Mouse (Mus musculus) megakaryocyte, embryonic 14.5 days (primary cell): ENCODE results near the gene Jsrp1. TPM values are rescaled to one million over a fixed set of nuclear protein-coding genes. Genes with fewer than 3 reads are reported as not detected.
A peak's percentile ranks its signal among the peaks of the same experiment; 100 is the strongest.

ENCODE experiments used
- H3K27me3 ChIP-seq: replicated peaks from 2 replicates; pipeline ENCODE3; 2012; ENCODE audit warnings: inconsistent platforms
- H3K36me3 ChIP-seq: replicated peaks from 2 replicates; pipeline ENCODE3; 2012; ENCODE audit warnings: low read length, inconsistent platforms, mixed read lengths
- H3K4me1 ChIP-seq: 2 replicates; pipeline ENCODE4 v1.6.1; 2012; ENCODE audit warnings: inconsistent platforms
- H3K4me3 ChIP-seq: replicated peaks from 2 replicates; pipeline ENCODE3; 2012; ENCODE audit warnings: moderate library complexity, mild to moderate bottlenecking, inconsistent platforms
- H3K9me3 ChIP-seq: 2 replicates; pipeline ENCODE4 v1.6.1; 2012; ENCODE audit warnings: inconsistent platforms
- FLI1 ChIP-seq: IDR thresholded peaks from 2 replicates; pipeline ENCODE4 v1.6.1; 2012; ENCODE audit warnings: low read length, inconsistent platforms, mixed read lengths
- GATA1 ChIP-seq: IDR thresholded peaks from 3 replicates; pipeline ENCODE4 v1.6.1; 2012; ENCODE audit warnings: mixed read lengths, low read length, inconsistent platforms, borderline replicate concordance
- polyA plus RNA-seq: library from polyadenylated mRNA; stranded (reverse); fragments of >175 nt; gene quantifications from 2 replicates; pipeline ENCODE4 v1.2.3, GENCODE M21; 2012; ENCODE audit warnings: low replicate concordance; ENCODE audit not compliant: insufficient read depth

Jsrp1 gene
- polyA plus RNA-seq, 1 experiment: not detected

DNA sequence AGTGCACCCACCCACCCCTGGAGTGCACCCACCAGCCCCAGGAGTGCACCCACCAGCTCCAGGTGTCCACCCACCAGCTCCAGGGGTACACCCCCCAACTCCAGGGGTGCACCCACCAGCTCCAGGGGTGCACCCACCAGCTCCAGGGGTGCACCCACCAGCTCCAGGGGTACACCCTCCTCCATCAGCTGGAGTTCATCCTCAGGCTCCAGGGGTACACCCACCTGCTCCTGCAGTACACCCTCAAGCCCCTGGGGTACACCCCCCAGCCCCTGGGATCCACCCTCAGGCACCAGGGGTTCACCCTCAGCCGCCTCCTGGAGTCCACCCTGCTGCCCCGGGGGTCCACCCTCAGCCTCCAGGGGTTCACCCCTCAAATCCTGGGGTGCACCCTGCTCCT lies 9.0 kb downstream of the Jsrp1 start:
- H3K4me3 ChIP-seq: no peak overlapping the region
- no peaks in the 10 kb centered on the region for H3K9me3 ChIP-seq
- peaks cover 14% of the 10 kb centered on the region for H3K27me3 ChIP-seq
- H3K36me3 ChIP-seq: peaks cover 74% of the 10 kb centered on the region
- no peak for TF ChIP-seq GATA1
- no peak for TF ChIP-seq FLI1
- peaks cover 63% of the 10 kb centered on the region for H3K4me1 ChIP-seq

DNA sequence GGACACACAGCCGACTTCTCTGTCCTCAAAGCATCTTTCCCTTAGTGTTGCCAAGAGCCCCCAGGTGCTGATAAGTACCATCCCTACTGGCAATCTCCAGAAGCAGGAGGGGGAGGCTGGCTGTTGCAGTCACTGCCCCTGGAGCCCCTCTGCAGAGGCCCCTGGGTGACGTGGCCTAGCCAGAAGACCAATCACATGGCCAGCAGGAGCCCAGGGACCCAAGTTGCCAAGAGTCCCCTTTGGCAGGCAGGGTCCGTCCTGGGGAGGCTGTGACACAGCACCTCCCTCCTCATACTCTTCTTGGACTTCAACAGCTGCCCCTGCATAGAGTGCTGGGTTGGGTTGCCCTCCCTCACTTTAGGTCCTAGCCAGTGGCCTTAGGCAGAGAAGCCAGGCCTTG lies 10.3 kb downstream of the Jsrp1 start:
- H3K36me3 ChIP-seq: peaks cover 74% of the 10 kb centered on the region
- no peak overlapping the region for H3K4me3 ChIP-seq
- peaks cover 54% of the 10 kb centered on the region for H3K4me1 ChIP-seq
- no peaks in the 10 kb centered on the region for H3K9me3 ChIP-seq
- TF ChIP-seq FLI1 (no peak), GATA1 (no peak)
- H3K27me3 ChIP-seq: peaks cover under 1% of the 10 kb centered on the region

DNA sequence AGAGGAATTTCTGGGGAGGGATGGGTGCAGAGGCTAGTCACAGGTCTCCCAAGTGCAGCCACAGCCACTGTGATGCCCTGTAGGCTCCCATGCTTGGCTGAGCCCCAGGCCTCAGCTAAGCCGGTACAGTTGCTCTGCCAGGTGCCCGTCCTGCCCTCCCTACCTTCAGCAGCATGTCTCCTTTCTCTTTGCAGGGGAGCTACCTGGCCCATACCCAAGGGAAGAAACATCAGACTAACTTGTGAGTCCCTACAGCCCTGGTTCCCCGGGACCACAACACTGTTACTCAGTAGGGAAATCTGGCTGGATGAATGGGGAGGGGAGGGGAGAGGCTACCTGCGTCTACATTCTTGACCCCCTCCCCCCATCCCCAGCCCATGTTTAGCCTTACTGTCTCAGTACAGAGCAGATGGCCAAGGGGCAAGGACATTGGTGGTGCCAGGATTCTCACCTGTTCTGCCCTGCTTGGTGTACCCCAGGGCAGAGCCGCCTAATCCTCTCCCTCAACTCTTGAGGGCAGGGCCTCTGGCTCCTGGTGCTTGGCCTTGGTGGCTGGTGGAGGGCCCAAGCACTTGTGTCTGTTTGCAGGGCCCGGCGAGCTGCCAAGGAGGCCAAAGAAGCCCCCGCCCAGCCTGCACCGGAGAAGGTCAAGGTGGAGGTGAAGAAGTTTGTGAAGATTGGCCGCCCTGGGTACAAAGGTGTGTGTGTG lies 10.9 kb downstream of the Jsrp1 start:
- no peaks in the 10 kb centered on the region for H3K9me3 ChIP-seq
- H3K36me3 ChIP-seq: peaks cover 74% of the 10 kb centered on the region
- H3K27me3 ChIP-seq: no peaks in the 10 kb centered on the region
- peaks cover 49% of the 10 kb centered on the region for H3K4me1 ChIP-seq
- H3K4me3 ChIP-seq: no peak overlapping the region
- no peak for TF ChIP-seq GATA1
- TF ChIP-seq FLI1: no peak

DNA sequence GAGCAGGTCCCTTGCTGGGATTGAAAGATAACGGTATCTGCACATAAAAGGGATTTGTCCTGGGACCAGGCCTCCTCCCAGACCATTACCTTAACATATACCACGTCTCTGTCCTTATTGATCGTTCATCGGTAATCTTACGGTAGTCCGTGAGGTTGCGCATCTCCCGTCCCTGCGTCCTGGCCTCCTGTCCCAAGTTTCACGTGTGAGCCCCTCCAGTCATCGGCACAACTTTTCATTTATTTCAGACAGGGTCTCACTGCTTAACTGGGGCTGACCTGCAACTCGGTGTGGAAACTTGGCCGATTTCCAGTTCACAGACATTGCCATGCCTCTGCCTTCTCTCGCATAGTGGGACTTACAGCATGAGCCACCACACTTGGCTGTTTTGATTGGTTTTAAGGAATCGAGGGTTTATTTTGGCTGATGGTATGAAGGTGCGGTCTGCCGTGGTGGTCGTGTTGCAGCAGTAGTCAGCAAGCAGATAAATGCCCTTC lies 14.2 kb downstream of the Jsrp1 start:
- peaks cover 58% of the 10 kb centered on the region for H3K4me1 ChIP-seq
- TF ChIP-seq GATA1 (no peak), FLI1 (no peak)
- H3K9me3 ChIP-seq: no peaks in the 10 kb centered on the region
- H3K36me3 ChIP-seq: peaks cover 71% of the 10 kb centered on the region
- peak overlapping the region; percentile 100 for H3K4me3 ChIP-seq
- H3K27me3 ChIP-seq: no peaks in the 10 kb centered on the region

DNA sequence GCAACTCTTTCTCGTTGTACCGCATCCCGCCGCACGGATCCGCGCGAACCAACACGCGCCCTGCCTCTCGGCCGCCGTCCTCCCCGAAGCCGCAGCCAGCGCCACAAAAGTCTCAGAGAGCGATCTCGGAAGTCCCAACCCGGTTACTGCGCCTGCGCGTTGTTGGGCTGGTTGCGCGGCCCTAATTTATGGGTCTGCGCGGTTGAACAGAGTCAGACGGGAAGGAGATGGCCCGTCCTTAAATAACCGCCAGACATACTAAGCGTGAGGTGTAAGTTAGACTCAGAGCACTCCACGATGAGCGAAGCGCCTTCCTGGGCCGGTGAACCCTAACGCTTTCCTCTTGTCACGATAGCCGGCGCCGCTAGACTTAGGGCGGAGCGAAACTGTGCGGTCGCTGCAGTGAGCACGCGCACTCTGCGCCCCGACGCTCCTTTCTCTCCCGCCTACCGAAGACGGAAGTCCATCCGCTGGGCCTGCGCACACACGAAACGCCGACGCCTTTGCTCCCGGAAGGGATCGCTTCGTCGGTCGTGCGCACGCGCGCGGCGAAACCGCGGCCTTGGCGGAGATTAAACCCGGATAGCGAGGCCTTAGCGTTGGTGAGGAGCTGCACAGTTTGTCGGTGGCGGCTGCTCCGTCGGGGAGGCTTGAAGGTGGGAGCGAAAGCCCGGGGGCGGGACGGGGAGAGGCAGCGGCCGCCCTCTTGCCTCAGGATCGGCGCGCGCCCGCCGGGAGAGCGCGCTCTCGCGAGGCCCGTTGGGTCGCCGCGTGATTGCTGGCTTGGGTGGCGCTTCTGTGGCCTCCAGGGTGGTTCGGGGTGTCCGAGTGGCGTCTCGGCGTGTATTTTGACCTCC lies 14.9 kb downstream of the Jsrp1 start, which contains the start of the genes Sf3a2 and Plekhj1:
Gene Sf3a2, plus strand, starts transcription at position 49 of the 857 bp plus-strand sequence.
Gene Plekhj1, minus strand, starts transcription at position 477 of the 857 bp plus-strand sequence.
- peak; percentile 36; the same call in 1 of the 2 replicates for TF ChIP-seq FLI1
- no peak for TF ChIP-seq GATA1
- Histone ChIP-seq H3K4me3 (peak within 1 kb of the TSS; percentile 100), H3K27me3 (no peaks in the 10 kb centered on the region), H3K9me3 (no peaks in the 10 kb centered on the region), H3K36me3 (peaks cover 71% of the 10 kb centered on the region), H3K4me1 (peaks cover 61% of the 10 kb centered on the region)

DNA sequence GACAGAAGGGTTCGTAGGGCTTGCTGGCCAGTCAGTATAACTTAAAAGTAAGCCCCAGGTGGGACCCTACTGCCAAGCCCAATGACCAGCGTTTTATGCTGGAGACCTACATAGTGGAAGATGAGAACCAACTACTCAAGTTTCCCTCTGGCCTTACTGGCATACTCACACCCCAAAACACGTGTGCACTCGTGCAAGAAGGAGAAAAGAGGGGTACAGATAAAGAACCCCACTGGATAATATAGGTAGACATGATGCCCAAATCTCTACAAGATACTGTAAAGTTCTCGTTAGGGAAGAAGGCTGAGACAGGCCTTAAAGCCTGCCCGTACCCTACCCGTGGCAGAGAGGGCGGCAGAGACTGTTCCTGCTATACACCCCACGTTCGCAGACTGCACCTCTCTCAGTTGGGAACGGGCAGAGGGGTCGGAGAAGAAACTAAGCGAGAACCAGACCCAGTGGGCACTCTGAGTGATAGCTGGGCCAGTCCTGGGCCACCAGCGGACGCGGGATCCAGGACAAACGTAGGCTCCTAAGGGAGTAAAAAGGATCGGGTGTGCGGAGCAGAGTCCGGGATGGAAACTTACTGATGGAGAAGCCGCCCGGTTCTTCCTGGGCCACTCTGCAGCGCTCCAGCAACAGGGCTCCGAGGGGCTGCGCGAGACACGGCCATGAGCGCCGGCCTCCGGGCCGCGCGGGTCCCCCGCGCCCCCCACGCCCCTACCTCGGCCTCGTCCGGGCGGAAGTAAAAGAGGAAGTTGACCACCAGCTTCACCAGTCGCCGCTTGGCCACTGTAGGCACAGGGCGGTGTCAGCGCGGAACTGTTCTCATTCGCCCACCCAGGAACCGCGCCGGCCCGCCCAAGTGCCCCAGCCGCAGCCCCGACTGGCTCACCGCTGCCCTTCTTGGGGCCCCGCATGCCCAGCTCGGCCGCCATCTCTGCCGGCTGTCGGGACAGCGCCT lies 15.8 kb downstream of the Jsrp1 start:
- TF ChIP-seq GATA1 (no peak), FLI1 (no peak)
- peaks cover 71% of the 10 kb centered on the region for H3K36me3 ChIP-seq
- peaks cover 68% of the 10 kb centered on the region for H3K4me1 ChIP-seq
- no peaks in the 10 kb centered on the region for H3K27me3 ChIP-seq
- no peaks in the 10 kb centered on the region for H3K9me3 ChIP-seq
- peak overlapping the region; percentile 100 for H3K4me3 ChIP-seq

DNA sequence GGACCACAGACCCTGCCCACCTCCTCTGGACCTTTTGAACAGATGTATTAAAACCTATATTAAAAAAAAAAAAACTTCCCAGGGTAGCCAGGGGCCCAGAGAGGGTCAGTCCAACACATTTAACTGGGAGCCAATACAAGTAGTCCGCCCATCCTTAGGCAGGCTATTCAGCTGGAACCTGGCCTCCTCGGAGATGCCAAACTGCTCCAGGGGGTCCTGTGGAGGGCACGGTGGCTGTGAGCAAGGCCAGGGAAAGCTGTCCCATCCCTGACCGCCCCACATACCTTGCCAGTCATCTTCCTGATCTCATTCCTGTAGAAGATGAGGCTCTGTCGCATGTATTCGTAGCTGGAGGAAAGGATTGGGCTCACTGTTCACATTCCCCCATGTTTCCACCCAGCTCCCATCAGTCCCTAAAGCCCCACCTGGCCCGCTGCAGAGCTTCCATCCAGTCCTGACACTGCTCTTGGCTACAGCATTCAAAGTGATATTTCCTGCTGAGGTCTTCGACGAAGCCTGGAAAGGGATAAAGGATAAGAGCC lies 16.9 kb downstream of the Jsrp1 start:
- Histone ChIP-seq H3K36me3 (peaks cover 71% of the 10 kb centered on the region), H3K4me1 (peaks cover 75% of the 10 kb centered on the region), H3K9me3 (no peaks in the 10 kb centered on the region), H3K4me3 (peak overlapping the region; percentile 100), H3K27me3 (no peaks in the 10 kb centered on the region)
- TF ChIP-seq FLI1 (no peak), GATA1 (no peak)

DNA sequence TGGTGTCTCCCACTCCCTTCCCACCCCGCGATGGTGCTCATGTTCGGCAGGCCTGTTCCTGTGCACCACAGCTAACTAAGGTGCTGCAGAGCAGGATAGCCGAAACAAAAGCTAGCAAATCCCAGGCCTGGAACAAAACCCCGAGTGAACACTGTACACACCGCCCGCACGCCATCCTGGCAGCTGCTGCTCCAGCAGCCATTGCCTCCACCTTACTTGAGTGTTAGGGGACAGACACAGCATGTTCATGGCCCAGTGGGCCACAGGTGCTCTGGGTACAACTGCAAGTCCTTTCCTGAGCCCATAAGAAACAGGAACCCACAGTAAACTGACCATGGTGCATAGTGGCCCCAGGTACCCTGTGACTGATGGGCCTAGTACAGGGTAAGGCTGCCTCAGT lies 18.5 kb downstream of the Jsrp1 start:
- no peak for TF ChIP-seq FLI1
- TF ChIP-seq GATA1: no peak
- H3K4me3 ChIP-seq: no peak overlapping the region
- no peaks in the 10 kb centered on the region for H3K9me3 ChIP-seq
- peaks cover 70% of the 10 kb centered on the region for H3K4me1 ChIP-seq
- peaks cover 71% of the 10 kb centered on the region for H3K36me3 ChIP-seq
- H3K27me3 ChIP-seq: no peaks in the 10 kb centered on the region

DNA sequence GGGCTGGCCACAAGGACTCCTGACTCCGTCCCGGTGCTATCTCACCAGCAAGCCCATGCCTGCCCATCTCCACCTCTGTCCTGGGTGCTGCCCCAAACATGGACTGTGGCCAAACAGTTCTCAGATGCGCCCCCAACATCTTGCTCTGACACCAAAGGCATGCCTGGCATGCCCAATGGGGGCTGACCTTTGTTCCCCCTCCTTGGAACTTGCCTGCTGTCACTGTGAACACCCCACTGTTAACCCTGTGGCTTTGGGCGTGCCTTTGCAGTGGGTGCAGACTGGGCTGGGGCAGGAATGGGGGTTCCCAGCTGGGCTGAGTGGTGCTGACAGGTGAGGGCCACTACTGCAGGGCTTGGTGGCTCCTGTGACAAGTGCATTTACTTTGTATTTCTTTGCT lies 19.5 kb downstream of the Jsrp1 start:
- Histone ChIP-seq H3K4me3 (no peak overlapping the region), H3K9me3 (no peaks in the 10 kb centered on the region), H3K36me3 (peaks cover 80% of the 10 kb centered on the region), H3K27me3 (no peaks in the 10 kb centered on the region), H3K4me1 (peaks cover 62% of the 10 kb centered on the region)
- TF ChIP-seq GATA1 (no peak), FLI1 (no peak)
